Mouse (Mus musculus): ENCODE measurements around the gene Tmprss9.

- TF ChIP-seq GATA1 (IDR thresholded peaks at IDR 0.05; ENCODE audit: low read length) = no peak
- TF ChIP-seq TAL1 (IDR thresholded peaks at IDR 0.05; ENCODE audit: low read length) = no peak
Observed at GRCm38 (mm10) chr10:80909375-80910162, 37.9 kb downstream of the Tmprss9 start.

Data from erythroblast, embryonic 14.5 days (primary cell).